Mouse (Mus musculus): Measurements from ENCODE around the gene Arl4c. TPM values are rescaled to one million over a fixed set of nuclear protein-coding genes. Genes with fewer than 3 reads are reported as not detected.
A peak's percentile ranks its signal among the peaks of the same experiment; 100 is the strongest.

The Arl4c gene
- polyA plus RNA-seq (2012) = 0.02 and 0.03 TPM in 2 replicates

DNA sequence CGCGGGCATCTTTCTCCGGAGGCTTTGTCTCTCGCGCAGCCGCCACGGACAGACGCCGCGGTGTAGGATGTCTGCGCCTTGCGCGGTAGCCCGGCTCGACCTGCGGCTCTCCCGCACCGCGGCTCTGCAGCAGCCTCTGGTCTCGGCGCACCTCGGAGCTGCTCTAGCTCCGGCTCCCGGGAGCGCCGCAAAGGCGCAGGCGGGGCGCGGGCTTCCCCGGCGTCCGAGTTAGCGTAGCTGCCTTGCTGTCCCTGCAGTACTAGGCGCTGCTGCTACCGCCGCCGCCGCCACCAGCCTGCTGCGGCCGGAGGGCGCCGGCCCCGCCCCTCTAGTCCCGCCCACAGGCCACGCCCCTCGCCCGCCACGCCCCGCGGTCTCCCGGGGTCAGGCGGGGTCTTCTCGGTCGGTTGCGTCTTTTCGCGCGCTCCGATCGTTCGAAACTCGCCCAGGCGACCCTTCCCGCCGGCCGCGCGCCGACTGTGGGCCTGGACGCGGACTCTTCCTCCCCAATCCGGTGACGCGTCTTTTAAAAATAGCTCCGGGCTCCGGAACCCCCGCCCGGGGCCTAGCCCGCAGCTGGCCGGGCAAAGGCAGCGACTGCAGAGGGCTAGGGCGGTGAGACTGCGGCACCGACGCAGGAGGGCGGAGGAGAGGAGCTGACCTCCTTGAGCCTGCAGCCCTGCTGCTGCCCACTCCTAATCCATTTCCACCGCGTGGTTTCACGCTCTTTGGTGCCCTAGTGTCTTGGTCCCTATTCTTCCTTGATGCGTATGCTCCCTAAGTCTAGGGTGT is at the start of gene Arl4c:
TSS of gene Arl4c (minus strand) at position 352 of the 792 bp plus-strand sequence.
- Histone ChIP-seq H3K4me1 (ENCODE audit: control insufficient read depth) (peaks cover 8% of the 10 kb centered on the region), H3K9me3 (ENCODE audit: control insufficient read depth, low read length) (peaks cover 5% of the 10 kb centered on the region; the same call in 1 of the 2 replicates), H3K27me3 (ENCODE audit: control insufficient read depth) (peaks cover 56% of the 10 kb centered on the region), H3K4me3 (replicated peaks) (peak within 1 kb of the TSS; percentile 51), H3K36me3 (ENCODE audit: control insufficient read depth) (no peaks in the 10 kb centered on the region)
- TF ChIP-seq TAL1 (IDR thresholded peaks at IDR 0.05; ENCODE audit: low read length) (no peak), GATA1 (IDR thresholded peaks at IDR 0.05; ENCODE audit: low read length) (no peak)

DNA sequence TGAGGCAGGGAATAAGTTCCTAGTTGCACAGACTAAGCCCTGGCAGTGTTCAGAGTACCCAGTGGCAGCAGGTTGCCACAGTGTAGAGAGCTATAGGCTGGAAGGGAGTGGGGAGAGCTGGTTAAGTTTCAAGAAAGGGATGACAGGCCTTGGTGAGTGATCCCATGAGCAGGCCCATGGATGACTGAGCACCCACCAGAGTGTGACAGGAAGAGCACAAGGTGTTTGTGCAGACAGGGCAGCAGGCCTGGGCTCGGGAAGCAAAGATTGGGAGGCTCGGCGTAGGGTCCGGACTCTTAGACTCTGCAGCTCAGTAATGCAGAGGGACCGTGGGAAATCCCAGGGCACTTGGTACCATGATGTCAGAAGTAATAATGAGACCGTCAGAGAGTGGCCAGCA is 49.3 kb upstream of the Arl4c start:
- H3K9me3 ChIP-seq (ENCODE audit: control insufficient read depth, low read length) = no peaks in the 10 kb centered on the region
- no peak for TF ChIP-seq TAL1 (IDR thresholded peaks at IDR 0.05; ENCODE audit: low read length)
- no peak for TF ChIP-seq GATA1 (IDR thresholded peaks at IDR 0.05; ENCODE audit: low read length)
- H3K4me1 ChIP-seq (ENCODE audit: control insufficient read depth) = no peaks in the 10 kb centered on the region
- no peaks in the 10 kb centered on the region for H3K27me3 ChIP-seq (ENCODE audit: control insufficient read depth)
- H3K36me3 ChIP-seq (ENCODE audit: control insufficient read depth) = no peaks in the 10 kb centered on the region
- no peak overlapping the region for H3K4me3 ChIP-seq (replicated peaks)

GRCm38 (mm10) chr1:88750576-88750975 is 48.6 kb upstream of the Arl4c start:
- H3K27me3 ChIP-seq (ENCODE audit: control insufficient read depth) = no peaks in the 10 kb centered on the region
- H3K36me3 ChIP-seq (ENCODE audit: control insufficient read depth) = no peaks in the 10 kb centered on the region
- H3K4me3 ChIP-seq (replicated peaks) = no peak overlapping the region
- TF ChIP-seq TAL1 (IDR thresholded peaks at IDR 0.05; ENCODE audit: low read length) (no peak), GATA1 (IDR thresholded peaks at IDR 0.05; ENCODE audit: low read length) (no peak)
- no peaks in the 10 kb centered on the region for H3K4me1 ChIP-seq (ENCODE audit: control insufficient read depth)
- H3K9me3 ChIP-seq (ENCODE audit: control insufficient read depth, low read length) = no peaks in the 10 kb centered on the region

DNA sequence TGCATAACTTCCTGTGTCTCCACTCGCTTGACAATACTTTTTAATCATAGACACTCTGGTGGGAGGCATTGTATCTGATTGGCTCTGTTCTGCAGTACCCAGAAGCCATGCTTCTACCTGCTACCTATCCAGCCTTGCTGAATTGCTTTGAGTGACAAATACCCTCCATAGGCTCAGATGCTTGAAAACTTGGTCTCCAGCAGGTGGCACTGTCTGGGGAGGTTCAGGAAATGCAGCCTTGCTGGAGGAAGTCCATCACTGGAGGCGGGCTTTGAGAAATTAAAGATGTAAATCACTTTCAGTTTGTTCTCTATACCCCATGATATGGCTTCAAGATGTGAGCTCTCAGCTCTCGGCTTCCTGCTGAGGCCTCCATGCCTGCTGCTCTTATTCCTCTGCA is 48.1 kb upstream of the Arl4c start:
- no peaks in the 10 kb centered on the region for H3K27me3 ChIP-seq (ENCODE audit: control insufficient read depth)
- TF ChIP-seq GATA1 (IDR thresholded peaks at IDR 0.05; ENCODE audit: low read length) (no peak), TAL1 (IDR thresholded peaks at IDR 0.05; ENCODE audit: low read length) (no peak)
- no peaks in the 10 kb centered on the region for H3K4me1 ChIP-seq (ENCODE audit: control insufficient read depth)
- H3K9me3 ChIP-seq (ENCODE audit: control insufficient read depth, low read length) = no peaks in the 10 kb centered on the region
- no peak overlapping the region for H3K4me3 ChIP-seq (replicated peaks)
- H3K36me3 ChIP-seq (ENCODE audit: control insufficient read depth) = no peaks in the 10 kb centered on the region

GRCm38 (mm10) chr1:88749106-88749505 is 47.1 kb upstream of the Arl4c start:
- TF ChIP-seq TAL1 (IDR thresholded peaks at IDR 0.05; ENCODE audit: low read length) (no peak), GATA1 (IDR thresholded peaks at IDR 0.05; ENCODE audit: low read length) (no peak)
- Histone ChIP-seq H3K4me3 (replicated peaks) (no peak overlapping the region), H3K4me1 (ENCODE audit: control insufficient read depth) (no peaks in the 10 kb centered on the region), H3K27me3 (ENCODE audit: control insufficient read depth) (no peaks in the 10 kb centered on the region), H3K9me3 (ENCODE audit: control insufficient read depth, low read length) (no peaks in the 10 kb centered on the region), H3K36me3 (ENCODE audit: control insufficient read depth) (no peaks in the 10 kb centered on the region)

DNA sequence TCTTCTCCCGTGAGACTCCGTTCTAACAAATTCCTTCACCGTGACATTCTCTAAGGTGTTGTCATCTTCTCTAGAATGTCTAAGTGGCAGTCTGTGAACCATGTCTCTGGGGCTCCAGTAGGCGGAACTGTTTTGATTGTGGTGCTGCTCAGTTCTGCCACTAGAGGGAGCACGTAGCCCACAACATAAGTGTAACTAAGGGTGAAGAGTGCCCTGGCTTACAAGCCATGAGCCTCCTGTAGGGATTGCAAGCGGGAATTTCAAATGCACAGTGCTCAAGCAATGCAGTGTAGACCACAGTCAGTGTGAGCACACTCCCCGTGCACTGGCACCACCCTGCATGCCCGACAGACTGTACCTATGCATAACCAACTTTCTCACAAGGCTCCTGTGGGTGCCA is 43.2 kb upstream of the Arl4c start:
- Histone ChIP-seq H3K4me1 (ENCODE audit: control insufficient read depth) (no peaks in the 10 kb centered on the region), H3K4me3 (replicated peaks) (no peak overlapping the region), H3K9me3 (ENCODE audit: control insufficient read depth, low read length) (no peaks in the 10 kb centered on the region), H3K27me3 (ENCODE audit: control insufficient read depth) (no peaks in the 10 kb centered on the region), H3K36me3 (ENCODE audit: control insufficient read depth) (no peaks in the 10 kb centered on the region)
- no peak for TF ChIP-seq GATA1 (IDR thresholded peaks at IDR 0.05; ENCODE audit: low read length)
- TF ChIP-seq TAL1 (IDR thresholded peaks at IDR 0.05; ENCODE audit: low read length) = no peak

- Histone ChIP-seq H3K27me3 (ENCODE audit: control insufficient read depth) (no peaks in the 10 kb centered on the region), H3K4me1 (ENCODE audit: control insufficient read depth) (no peaks in the 10 kb centered on the region), H3K4me3 (replicated peaks) (no peak overlapping the region), H3K36me3 (ENCODE audit: control insufficient read depth) (no peaks in the 10 kb centered on the region), H3K9me3 (ENCODE audit: control insufficient read depth, low read length) (no peaks in the 10 kb centered on the region)
- TF ChIP-seq GATA1 (IDR thresholded peaks at IDR 0.05; ENCODE audit: low read length) = no peak
- no peak for TF ChIP-seq TAL1 (IDR thresholded peaks at IDR 0.05; ENCODE audit: low read length)
Observed at GRCm38 (mm10) chr1:88744261-88744660, 42.2 kb upstream of the Arl4c start.

DNA sequence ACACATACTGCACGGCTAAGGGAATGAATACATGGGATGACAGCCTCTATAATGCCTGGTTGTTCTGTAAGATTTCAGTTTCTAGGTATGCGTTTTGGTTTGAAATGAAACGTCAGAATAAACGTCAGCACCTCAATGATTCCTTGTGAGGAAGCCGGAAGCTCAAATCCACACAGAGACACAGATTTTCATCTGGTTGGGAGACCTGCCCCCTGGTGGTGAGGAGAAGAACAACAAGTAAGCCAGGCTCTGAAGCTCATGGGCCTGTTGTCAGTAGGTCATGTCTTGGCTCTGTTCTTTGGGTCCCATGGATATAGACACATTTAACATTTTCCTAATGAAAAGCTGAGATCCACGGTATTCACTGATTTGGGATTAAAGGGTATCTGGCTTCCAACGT is 40.4 kb upstream of the Arl4c start:
- Histone ChIP-seq H3K36me3 (ENCODE audit: control insufficient read depth) (no peaks in the 10 kb centered on the region), H3K9me3 (ENCODE audit: control insufficient read depth, low read length) (no peaks in the 10 kb centered on the region), H3K4me3 (replicated peaks) (no peak overlapping the region), H3K27me3 (ENCODE audit: control insufficient read depth) (no peaks in the 10 kb centered on the region), H3K4me1 (ENCODE audit: control insufficient read depth) (no peaks in the 10 kb centered on the region)
- TF ChIP-seq GATA1 (IDR thresholded peaks at IDR 0.05; ENCODE audit: low read length) (no peak), TAL1 (IDR thresholded peaks at IDR 0.05; ENCODE audit: low read length) (no peak)

GRCm38 (mm10) chr1:88739546-88739945 is 37.5 kb upstream of the Arl4c start:
- Histone ChIP-seq H3K9me3 (ENCODE audit: control insufficient read depth, low read length) (no peaks in the 10 kb centered on the region), H3K27me3 (ENCODE audit: control insufficient read depth) (no peaks in the 10 kb centered on the region), H3K36me3 (ENCODE audit: control insufficient read depth) (no peaks in the 10 kb centered on the region), H3K4me3 (replicated peaks) (no peak overlapping the region), H3K4me1 (ENCODE audit: control insufficient read depth) (no peaks in the 10 kb centered on the region)
- TF ChIP-seq GATA1 (IDR thresholded peaks at IDR 0.05; ENCODE audit: low read length) (no peak), TAL1 (IDR thresholded peaks at IDR 0.05; ENCODE audit: low read length) (no peak)
